Mouse (Mus musculus): ENCODE measurements around the gene Cdhr1. TPM values are rescaled to one million over a fixed set of nuclear protein-coding genes. Genes with fewer than 3 reads are reported as not detected.
"Not testable (repeated sequence)": the region's sequence is repeated elsewhere in the genome, so short reads cannot be mapped to it uniquely, and the experiment has no call there.

Gene Cdhr1
- polyA plus RNA-seq (2015; fragmentation: Nextera tagmentation; extraction: Ambion mirVana): 0.03 TPM in 1 of 2 replicates, not detected in the other

- Histone ChIP-seq H3K4me2 (0 out of 2 replicates have a peak within 1 kb of the TSS, but pooled peaks have one; percentile 23), H3K9me3 (replicated peaks) (no peaks in the 10 kb centered on the region), H3K27ac (no peak within 1 kb of the TSS), H3K4me3 (replicated peaks) (no peak within 1 kb of the TSS), H3K27me3 (peaks cover 36% of the 10 kb centered on the region), H3K36me3 (no peaks in the 10 kb centered on the region), H3K4me1 (replicated peaks) (no peaks in the 10 kb centered on the region), H3K9ac (no peak within 1 kb of the TSS)
- ATAC-seq (ENCODE audit: low read depth): no peak
- WGBS (ENCODE audit: insufficient replicate concordance): 4% methylated on average over 30 of the region's 30 CpGs
- DNase-seq: no peak
Observed at GRCm38 (mm10) chr14:37097956-37098530, at the start of gene Cdhr1. TSS of gene Cdhr1 (minus strand) at chr14:37098347.

- Histone ChIP-seq H3K9ac (no peak overlapping the region), H3K4me2 (no peak overlapping the region), H3K4me1 (replicated peaks) (peaks cover 1% of the 10 kb centered on the region), H3K4me3 (replicated peaks) (no peak overlapping the region), H3K27me3 (no peaks in the 10 kb centered on the region), H3K9me3 (replicated peaks) (no peaks in the 10 kb centered on the region), H3K36me3 (no peaks in the 10 kb centered on the region), H3K27ac (no peak overlapping the region)
- 73% methylated on average over 8 of the region's 8 CpGs for WGBS (ENCODE audit: insufficient replicate concordance)
- no peak for ATAC-seq (ENCODE audit: low read depth)
- no peak for DNase-seq
Observed at GRCm38 (mm10) chr14:37139051-37139710, 41.0 kb upstream of the Cdhr1 start.

GRCm38 (mm10) chr14:37137596-37137995 is 39.4 kb upstream of the Cdhr1 start:
- WGBS (ENCODE audit: insufficient replicate concordance): 49% methylated on average over 2 of the region's 3 CpGs
- not testable (repeated sequence) for H3K4me1 ChIP-seq (replicated peaks); H3K27me3 ChIP-seq; H3K9me3 ChIP-seq (replicated peaks); H3K9ac ChIP-seq; H3K36me3 ChIP-seq; ATAC-seq (ENCODE audit: low read depth); H3K4me3 ChIP-seq (replicated peaks); DNase-seq; H3K4me2 ChIP-seq; H3K27ac ChIP-seq

GRCm38 (mm10) chr14:37136110-37136509 is 38.0 kb upstream of the Cdhr1 start:
- H3K4me2 ChIP-seq: peak overlapping the region; percentile 36
- no peaks in the 10 kb centered on the region for H3K9me3 ChIP-seq (replicated peaks)
- H3K36me3 ChIP-seq: peaks cover 24% of the 10 kb centered on the region
- H3K4me1 ChIP-seq (replicated peaks): peaks cover 10% of the 10 kb centered on the region
- 70% methylated on average over 4 of the region's 4 CpGs for WGBS (ENCODE audit: insufficient replicate concordance)
- no peak overlapping the region for H3K4me3 ChIP-seq (replicated peaks)
- H3K27me3 ChIP-seq: no peaks in the 10 kb centered on the region
- no peak overlapping the region for H3K27ac ChIP-seq
- ATAC-seq (ENCODE audit: low read depth): no peak
- no peak for DNase-seq
- H3K9ac ChIP-seq: no peak overlapping the region

GRCm38 (mm10) chr14:37135671-37136070 is 37.5 kb upstream of the Cdhr1 start:
- ATAC-seq (ENCODE audit: low read depth) (0 out of 2 replicates have a peak, but pooled peaks have one; percentile 21), DNase-seq (no peak)
- Histone ChIP-seq H3K4me1 (replicated peaks) (peaks cover 10% of the 10 kb centered on the region), H3K27ac (peak overlapping the region; percentile 88), H3K36me3 (peaks cover 28% of the 10 kb centered on the region), H3K27me3 (no peaks in the 10 kb centered on the region), H3K9me3 (replicated peaks) (no peaks in the 10 kb centered on the region), H3K9ac (peak overlapping the region; percentile 76), H3K4me3 (replicated peaks) (peak overlapping the region; percentile 88), H3K4me2 (peak overlapping the region; percentile 73)
- 2% methylated on average over 10 of the region's 10 CpGs for WGBS (ENCODE audit: insufficient replicate concordance)

GRCm38 (mm10) chr14:37135127-37135593 is 37.0 kb upstream of the Cdhr1 start, which contains the start of gene Ghitm:
TSS of gene Ghitm (minus strand) at chr14:37135272.
- WGBS (ENCODE audit: insufficient replicate concordance): under 1% methylated on average over 38 of the region's 38 CpGs
- H3K36me3 ChIP-seq: peaks cover 33% of the 10 kb centered on the region
- ATAC-seq (ENCODE audit: low read depth): peak; percentile 95
- H3K27me3 ChIP-seq: no peaks in the 10 kb centered on the region
- H3K9me3 ChIP-seq (replicated peaks): no peaks in the 10 kb centered on the region
- H3K4me1 ChIP-seq (replicated peaks): peaks cover 10% of the 10 kb centered on the region
- peak; percentile 95 for DNase-seq
- H3K4me3 ChIP-seq (replicated peaks): peak within 1 kb of the TSS; percentile 88
- H3K27ac ChIP-seq: peak within 1 kb of the TSS; percentile 88
- H3K4me2 ChIP-seq: peak within 1 kb of the TSS; percentile 73
- H3K9ac ChIP-seq: peak within 1 kb of the TSS; percentile 92

- H3K36me3 ChIP-seq: peaks cover 38% of the 10 kb centered on the region
- H3K9me3 ChIP-seq (replicated peaks): no peaks in the 10 kb centered on the region
- ATAC-seq (ENCODE audit: low read depth): peak; percentile 81
Observed at GRCm38 (mm10) chr14:37134304-37135126, 36.4 kb upstream of the Cdhr1 start.

GRCm38 (mm10) chr14:37127652-37128051 is 29.5 kb upstream of the Cdhr1 start:
- Histone ChIP-seq H3K36me3 (peaks cover 92% of the 10 kb centered on the region), H3K4me3 (replicated peaks) (no peak overlapping the region), H3K27ac (no peak overlapping the region), H3K4me2 (no peak overlapping the region), H3K9me3 (replicated peaks) (no peaks in the 10 kb centered on the region), H3K9ac (no peak overlapping the region), H3K4me1 (replicated peaks) (no peaks in the 10 kb centered on the region), H3K27me3 (no peaks in the 10 kb centered on the region)
- ATAC-seq (ENCODE audit: low read depth) (no peak), DNase-seq (no peak)
- 43% methylated on average over 4 of the region's 4 CpGs for WGBS (ENCODE audit: insufficient replicate concordance)

More at GRCm38 (mm10) chr14:37134304-37135126, 36.4 kb upstream of the Cdhr1 start:
- Histone ChIP-seq H3K4me1 (replicated peaks) (peaks cover 10% of the 10 kb centered on the region), H3K9ac (peak overlapping the region; percentile 92), H3K27me3 (no peaks in the 10 kb centered on the region), H3K4me2 (peak overlapping the region; percentile 64), H3K27ac (peak overlapping the region; percentile 88), H3K4me3 (replicated peaks) (peak overlapping the region; percentile 88)
- under 1% methylated on average over 40 of the region's 40 CpGs for WGBS (ENCODE audit: insufficient replicate concordance)
- no peak for DNase-seq

- Histone ChIP-seq H3K9me3 (replicated peaks) (no peaks in the 10 kb centered on the region), H3K4me2 (no peak overlapping the region), H3K4me3 (replicated peaks) (no peak overlapping the region), H3K36me3 (peaks cover 51% of the 10 kb centered on the region), H3K4me1 (replicated peaks) (no peaks in the 10 kb centered on the region), H3K27me3 (no peaks in the 10 kb centered on the region), H3K27ac (no peak overlapping the region), H3K9ac (no peak overlapping the region)
- DNase-seq (no peak), ATAC-seq (ENCODE audit: low read depth) (peak; percentile 18; the same call in 1 of the 2 replicates)
- WGBS (ENCODE audit: insufficient replicate concordance): 93% methylated on average over 4 of the region's 4 CpGs
Observed at GRCm38 (mm10) chr14:37119233-37119632, 21.1 kb upstream of the Cdhr1 start.

- 30% methylated on average over 3 of the region's 3 CpGs for WGBS (ENCODE audit: insufficient replicate concordance)
- no peak within 1 kb of the TSS for H3K9ac ChIP-seq
- H3K27me3 ChIP-seq: no peaks in the 10 kb centered on the region
- H3K36me3 ChIP-seq: peaks cover 6% of the 10 kb centered on the region
- no peak within 1 kb of the TSS for H3K4me2 ChIP-seq
- H3K4me1 ChIP-seq (replicated peaks): no peaks in the 10 kb centered on the region
- ATAC-seq (ENCODE audit: low read depth): no peak
- H3K4me3 ChIP-seq (replicated peaks): no peak within 1 kb of the TSS
- no peak for DNase-seq
- H3K27ac ChIP-seq: no peak within 1 kb of the TSS
- no peaks in the 10 kb centered on the region for H3K9me3 ChIP-seq (replicated peaks)
Observed at GRCm38 (mm10) chr14:37113922-37114321, 15.8 kb upstream of the Cdhr1 start, which contains the start of gene 2610528A11Rik. TSS of gene 2610528A11Rik (minus strand) at chr14:37114022.

GRCm38 (mm10) chr14:37112931-37113330 is 14.8 kb upstream of the Cdhr1 start:
- DNase-seq (no peak), ATAC-seq (ENCODE audit: low read depth) (no peak)
- no peak overlapping the region for H3K9ac ChIP-seq
- no peak overlapping the region for H3K4me2 ChIP-seq
- no peaks in the 10 kb centered on the region for H3K27me3 ChIP-seq
- no peaks in the 10 kb centered on the region for H3K9me3 ChIP-seq (replicated peaks)
- H3K4me3 ChIP-seq (replicated peaks): no peak overlapping the region
- H3K4me1 ChIP-seq (replicated peaks): no peaks in the 10 kb centered on the region
- H3K36me3 ChIP-seq: no peaks in the 10 kb centered on the region
- 80% methylated on average over 7 of the region's 7 CpGs for WGBS (ENCODE audit: insufficient replicate concordance)
- H3K27ac ChIP-seq: no peak overlapping the region
